Mouse (Mus musculus) neural tube, embryonic 14.5 days (tissue): ENCODE data around the gene St3gal3. TPM values are rescaled to one million over a fixed set of nuclear protein-coding genes. Genes with fewer than 3 reads are reported as not detected.

Experiments
- ATAC-seq: fragments of 200-750 bp; cut with Nextera tagmentation; 2 replicates; pipeline ENCODE4 v1.8.0; 2017; ENCODE audit warnings: low read depth, mild to moderate bottlenecking, moderate TSS enrichment, moderate library complexity
- H3K27ac ChIP-seq: fragments of 300-500 bp; sonication (generic); 2 replicates; pipeline ENCODE4 v1.5.1; 2014; ENCODE audit warnings: low read depth, mild to moderate bottlenecking, control low read depth, low read length, moderate library complexity, mixed read lengths
- H3K27me3 ChIP-seq: fragments of 300-500 bp; sonication (generic); 2 replicates; pipeline ENCODE4 v1.6.1; 2014; ENCODE audit warnings: low read length; ENCODE audit not compliant: control insufficient read depth, insufficient read depth
- H3K36me3 ChIP-seq: fragments of 300-500 bp; sonication (generic); 2 replicates; pipeline ENCODE4 v1.6.1; 2014; ENCODE audit warnings: low read length, mixed read lengths; ENCODE audit not compliant: control insufficient read depth, insufficient read depth
- H3K4me1 ChIP-seq: fragments of 300-500 bp; sonication (generic); 2 replicates; pipeline ENCODE4 v1.6.1; 2014; ENCODE audit warnings: low read length; ENCODE audit not compliant: control insufficient read depth, insufficient read depth
- H3K4me2 ChIP-seq: fragments of 300-500 bp; sonication (generic); 2 replicates; pipeline ENCODE4 v1.6.1; 2014; ENCODE audit warnings: mild to moderate bottlenecking, low read depth, low read length, control low read depth
- H3K4me3 ChIP-seq: fragments of 300-500 bp; sonication (generic); 2 replicates; pipeline ENCODE4 v1.5.1; 2014; ENCODE audit warnings: low read depth, low read length, control low read depth, mixed read lengths
- H3K9ac ChIP-seq: fragments of 300-500 bp; sonication (generic); replicated peaks from 2 replicates; pipeline ENCODE4 v1.6.1; 2014; ENCODE audit warnings: low read depth, mild to moderate bottlenecking, control low read depth, low read length, mixed read lengths
- H3K9me3 ChIP-seq: fragments of 300-500 bp; sonication (generic); 2 replicates; pipeline ENCODE4 v1.6.1; 2016; ENCODE audit warnings: low read length; ENCODE audit not compliant: control insufficient read depth
- WGBS: fragments of 180-500 bp; shearing (Covaris S2); extraction: QIAGEN DNeasy Blood & Tissue Kit; methylation state at CpG from one replicate; pipeline ENCODE4 v1.1.7; 2014; 5-methylcytosine and 5-hydroxymethylcytosine counted together
- polyA plus RNA-seq: library from polyadenylated mRNA; unstranded; fragments of >200 nt; fragmentation: Nextera tagmentation; extraction: Ambion mirVana; gene quantifications from 2 replicates; pipeline ENCODE4 v1.2.1, GENCODE M21; 2014

St3gal3 gene
- polyA plus RNA-seq, 1 experiment from 2014 or later, result 10.6 TPM

GRCm38 (mm10) chr4:118123030-118123704 lies 11.5 kb downstream of the St3gal3 start:
- Histone ChIP-seq H3K4me3 (no peak overlapping the region), H3K27me3 (no peaks in the 10 kb centered on the region), H3K27ac (no peak overlapping the region), H3K36me3 (no peaks in the 10 kb centered on the region), H3K9me3 (no peaks in the 10 kb centered on the region), H3K9ac (no peak overlapping the region), H3K4me2 (no peak overlapping the region), H3K4me1 (no peaks in the 10 kb centered on the region)
- ATAC-seq, result 0 out of 2 replicates have a peak, but pooled peaks have one; percentile 24
- 85% methylated on average over 14 of the region's 14 CpGs for WGBS

GRCm38 (mm10) chr4:118122078-118122477 lies 12.6 kb downstream of the St3gal3 start:
- Histone ChIP-seq H3K36me3 (no peaks in the 10 kb centered on the region), H3K9me3 (no peaks in the 10 kb centered on the region), H3K4me1 (no peaks in the 10 kb centered on the region), H3K9ac (no peak overlapping the region), H3K27ac (no peak overlapping the region), H3K27me3 (no peaks in the 10 kb centered on the region), H3K4me3 (no peak overlapping the region), H3K4me2 (no peak overlapping the region)
- ATAC-seq, result no peak
- WGBS, result 83% methylated on average over 10 of the region's 10 CpGs

DNA sequence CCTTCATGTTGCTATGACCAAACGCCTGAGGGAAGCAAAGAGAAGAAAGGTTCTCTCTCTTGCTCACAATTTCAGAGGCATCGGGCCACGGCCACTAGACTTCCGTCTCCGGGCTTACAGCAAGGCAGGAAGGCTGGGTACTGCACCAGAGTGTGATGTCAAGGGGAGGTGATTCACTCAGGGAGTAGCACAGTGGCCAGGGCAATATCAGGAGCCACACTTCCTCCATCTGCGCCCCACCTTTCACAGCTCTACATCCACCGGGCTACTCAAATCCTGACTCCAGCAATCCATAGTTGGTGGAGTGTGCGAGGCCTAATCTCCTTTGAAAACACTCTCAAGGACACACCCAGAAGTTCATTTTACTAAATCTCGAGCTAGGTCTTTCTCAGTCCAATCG lies 17.1 kb downstream of the St3gal3 start:
- ATAC-seq, result no peak
- 95% methylated on average over 10 of the region's 10 CpGs for WGBS
- no peak overlapping the region for H3K9ac ChIP-seq
- H3K27ac ChIP-seq, result no peak overlapping the region
- H3K4me3 ChIP-seq, result no peak overlapping the region
- H3K27me3 ChIP-seq, result no peaks in the 10 kb centered on the region
- no peak overlapping the region for H3K4me2 ChIP-seq
- no peaks in the 10 kb centered on the region for H3K9me3 ChIP-seq
- no peaks in the 10 kb centered on the region for H3K36me3 ChIP-seq
- no peaks in the 10 kb centered on the region for H3K4me1 ChIP-seq

DNA sequence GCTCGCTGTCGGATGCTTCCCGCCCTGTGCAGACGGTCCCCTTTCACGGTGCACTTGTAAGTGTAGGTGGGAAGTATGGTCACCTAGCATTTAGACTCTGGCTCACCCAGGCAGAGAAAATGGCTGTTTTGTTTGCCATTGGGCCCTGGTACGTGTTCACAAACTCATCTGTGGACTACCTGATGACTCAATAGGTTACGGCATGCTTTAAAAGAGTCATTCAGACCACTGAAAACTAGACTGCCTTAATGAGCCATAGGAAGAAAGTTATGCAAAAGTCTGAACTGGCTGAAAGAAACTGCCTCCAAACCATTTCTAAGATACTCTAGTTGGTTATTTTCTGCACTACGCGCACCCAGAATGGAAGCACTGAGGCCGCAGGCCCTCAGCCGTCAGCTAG lies 18.6 kb downstream of the St3gal3 start:
- Histone ChIP-seq H3K36me3 (no peaks in the 10 kb centered on the region), H3K4me2 (no peak overlapping the region), H3K4me3 (no peak overlapping the region), H3K27me3 (no peaks in the 10 kb centered on the region), H3K4me1 (no peaks in the 10 kb centered on the region), H3K27ac (no peak overlapping the region), H3K9ac (no peak overlapping the region), H3K9me3 (no peaks in the 10 kb centered on the region)
- WGBS, result 86% methylated on average over 11 of the region's 11 CpGs
- ATAC-seq, result no peak

DNA sequence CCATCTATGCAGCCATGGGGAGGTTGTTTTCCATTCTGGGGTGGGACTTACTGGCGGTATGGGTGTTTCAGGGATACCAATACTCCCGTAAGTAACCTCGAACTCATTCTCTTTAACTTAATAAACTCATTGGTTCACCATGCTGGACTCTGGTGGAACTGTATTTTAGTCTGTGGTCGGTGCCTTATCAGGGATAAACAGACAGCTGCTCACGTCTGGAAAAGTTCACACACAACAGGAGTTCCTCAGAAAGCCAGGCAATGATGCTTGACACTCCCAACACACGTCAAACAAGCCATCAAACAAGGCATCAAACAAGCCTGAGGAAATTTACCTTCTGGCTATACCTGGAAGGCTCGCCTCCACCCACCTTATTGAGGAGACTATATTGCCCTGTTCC lies 19.6 kb downstream of the St3gal3 start:
- H3K9me3 ChIP-seq, result no peaks in the 10 kb centered on the region
- no peaks in the 10 kb centered on the region for H3K4me1 ChIP-seq
- H3K9ac ChIP-seq, result no peak overlapping the region
- no peaks in the 10 kb centered on the region for H3K27me3 ChIP-seq
- no peak overlapping the region for H3K27ac ChIP-seq
- ATAC-seq, result no peak
- no peak overlapping the region for H3K4me2 ChIP-seq
- no peaks in the 10 kb centered on the region for H3K36me3 ChIP-seq
- WGBS, result 89% methylated on average over 7 of the region's 7 CpGs
- H3K4me3 ChIP-seq, result no peak overlapping the region

GRCm38 (mm10) chr4:118112601-118113000 lies 22.1 kb downstream of the St3gal3 start:
- H3K4me2 ChIP-seq, result no peak overlapping the region
- H3K27me3 ChIP-seq, result no peaks in the 10 kb centered on the region
- H3K36me3 ChIP-seq, result no peaks in the 10 kb centered on the region
- H3K27ac ChIP-seq, result no peak overlapping the region
- no peak overlapping the region for H3K4me3 ChIP-seq
- 84% methylated on average over 12 of the region's 12 CpGs for WGBS
- no peak overlapping the region for H3K9ac ChIP-seq
- H3K9me3 ChIP-seq, result no peaks in the 10 kb centered on the region
- H3K4me1 ChIP-seq, result no peaks in the 10 kb centered on the region
- no peak for ATAC-seq

- H3K4me3 ChIP-seq, result no peak overlapping the region
- no peak overlapping the region for H3K9ac ChIP-seq
- ATAC-seq, result peak; percentile 34; the same call in 1 of the 2 replicates
- H3K4me2 ChIP-seq, result no peak overlapping the region
- 63% methylated on average over 13 of the region's 13 CpGs for WGBS
- no peaks in the 10 kb centered on the region for H3K4me1 ChIP-seq
- no peak overlapping the region for H3K27ac ChIP-seq
- no peaks in the 10 kb centered on the region for H3K9me3 ChIP-seq
- no peaks in the 10 kb centered on the region for H3K36me3 ChIP-seq
- H3K27me3 ChIP-seq, result no peaks in the 10 kb centered on the region
These were observed 25.1 kb downstream of the St3gal3 start for GRCm38 (mm10) chr4:118109649-118110048.

- H3K36me3 ChIP-seq, result no peaks in the 10 kb centered on the region
These were observed 25.9 kb downstream of the St3gal3 start for GRCm38 (mm10) chr4:118108779-118109178.

GRCm38 (mm10) chr4:118105256-118106053 lies 29.3 kb downstream of the St3gal3 start:
- H3K4me3 ChIP-seq, result no peak overlapping the region
- no peaks in the 10 kb centered on the region for H3K4me1 ChIP-seq
- ATAC-seq, result no peak
- H3K4me2 ChIP-seq, result no peak overlapping the region
- no peaks in the 10 kb centered on the region for H3K27me3 ChIP-seq
- no peaks in the 10 kb centered on the region for H3K36me3 ChIP-seq
- WGBS, result 95% methylated on average over 3 of the region's 3 CpGs
- H3K9me3 ChIP-seq, result no peaks in the 10 kb centered on the region
- H3K27ac ChIP-seq, result no peak overlapping the region
- H3K9ac ChIP-seq, result no peak overlapping the region

More at GRCm38 (mm10) chr4:118108779-118109178, 25.9 kb downstream of the St3gal3 start:
- no peak overlapping the region for H3K27ac ChIP-seq
- WGBS, result 76% methylated on average over 7 of the region's 7 CpGs
- H3K9me3 ChIP-seq, result no peaks in the 10 kb centered on the region
- no peaks in the 10 kb centered on the region for H3K27me3 ChIP-seq
- H3K4me2 ChIP-seq, result no peak overlapping the region
- no peak for ATAC-seq
- H3K4me3 ChIP-seq, result no peak overlapping the region
- H3K9ac ChIP-seq, result no peak overlapping the region
- no peaks in the 10 kb centered on the region for H3K4me1 ChIP-seq
